Mouse (Mus musculus): Measurements from ENCODE around the gene Gm17581. TPM values are rescaled to one million over a fixed set of nuclear protein-coding genes. Genes with fewer than 3 reads are reported as not detected.

The Gm17581 gene
- total and polyA plus RNA-seq, 2 experiments, result not detected

DNA sequence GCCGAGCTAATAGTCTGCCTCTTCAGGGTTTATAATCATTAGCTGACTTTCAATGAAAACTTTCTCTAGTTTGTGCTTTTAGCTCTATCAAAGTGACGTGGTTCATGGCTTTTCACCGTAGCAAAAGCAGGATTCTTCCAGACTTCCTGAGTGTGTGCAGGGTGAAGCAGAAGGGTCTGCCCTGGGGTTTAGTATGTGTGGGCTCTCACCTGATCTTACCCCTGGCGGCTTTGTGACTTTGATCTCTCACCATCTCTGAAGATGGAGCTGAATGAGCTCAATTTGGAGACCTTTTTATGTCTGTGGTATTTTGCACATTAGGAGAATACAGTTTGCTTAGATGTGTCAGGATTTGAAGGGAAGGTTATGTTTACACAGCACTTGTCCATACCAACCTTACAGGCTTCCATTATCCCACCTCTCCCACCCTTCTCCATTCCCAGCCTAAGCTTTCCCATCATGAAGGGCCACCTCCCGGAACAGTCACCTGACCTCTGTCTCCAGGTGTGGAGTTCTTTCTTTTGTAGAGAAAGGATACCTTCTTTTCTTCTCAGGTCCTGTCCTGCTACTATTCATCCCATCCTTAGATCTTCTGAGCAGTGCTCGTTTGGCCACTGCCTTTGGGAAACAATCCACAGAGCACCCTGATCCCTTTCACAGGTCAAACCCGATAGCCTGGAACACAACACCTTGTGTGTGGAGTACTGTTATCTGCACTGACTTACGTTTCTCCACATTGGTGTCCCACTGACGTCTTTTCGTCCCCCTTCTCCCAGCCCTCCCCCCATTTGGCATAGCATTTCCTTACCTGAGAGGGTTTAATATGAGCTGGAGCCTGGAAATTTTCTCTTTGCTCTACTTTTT is 41.4 kb upstream of the Gm17581 start:
- no peak for TF ChIP-seq POLR2A (IDR thresholded peaks at IDR 0.05; ENCODE audit: extremely low read depth, insufficient read depth, low read length)
- TF ChIP-seq CTCF (IDR thresholded peaks at IDR 0.05; ENCODE audit: low read depth, low read length), result no peak
- H3K4me1 ChIP-seq (ENCODE audit: control insufficient read depth, insufficient read depth, low read length), result no peaks in the 10 kb centered on the region
- WGBS, result 63% methylated on average over 10 of the region's 10 CpGs
- no peak for DNase-seq (ENCODE audit: extremely low read depth, low read depth, low spot score)
- H3K27ac ChIP-seq (replicated peaks; ENCODE audit: insufficient read depth, low read depth, low read length), result no peak overlapping the region
- H3K27me3 ChIP-seq (ENCODE audit: control insufficient read depth, insufficient read depth, low read length), result peaks cover 6% of the 10 kb centered on the region; the same call in 1 of the 2 replicates
- no peaks in the 10 kb centered on the region for H3K79me2 ChIP-seq (ENCODE audit: control insufficient read depth, insufficient read depth, low read length)
- no peak overlapping the region for H3K9ac ChIP-seq (ENCODE audit: low read depth, low read length)
- no peak overlapping the region for H3K4me3 ChIP-seq (ENCODE audit: insufficient read depth, low read depth, low read length)
- H3K36me3 ChIP-seq (ENCODE audit: control insufficient read depth, insufficient read depth, low read length), result no peaks in the 10 kb centered on the region

DNA sequence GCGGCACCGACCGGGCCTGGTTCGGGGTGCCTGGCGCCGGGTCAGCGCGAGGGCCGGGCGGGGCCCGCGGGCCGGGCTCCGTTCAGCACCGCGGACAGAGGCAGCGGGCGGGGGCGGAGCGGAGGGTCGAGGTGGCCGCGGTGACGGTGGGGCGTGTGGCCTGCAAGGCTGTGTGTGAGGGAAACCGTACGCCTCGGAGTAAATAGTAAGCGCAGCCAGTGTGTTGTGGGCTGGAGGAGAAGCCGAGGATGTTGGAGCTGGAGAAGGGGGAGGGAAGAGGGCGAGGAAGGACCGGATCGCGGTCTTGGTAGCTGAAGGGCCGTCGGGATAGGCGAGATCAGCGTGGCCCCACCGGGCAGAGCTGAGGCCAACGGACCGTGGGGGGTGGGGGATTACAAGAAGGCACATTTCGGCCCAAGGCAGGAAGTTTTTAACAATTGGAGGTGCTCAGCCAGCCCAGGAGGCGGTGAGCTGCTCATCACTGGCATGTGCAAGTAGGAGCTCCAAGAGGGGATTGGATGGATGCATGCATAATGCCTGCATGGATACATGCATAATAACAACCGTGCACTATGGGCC is 40.1 kb upstream of the Gm17581 start:
- Histone ChIP-seq H3K27me3 (ENCODE audit: control insufficient read depth, insufficient read depth, low read length) (peaks cover 6% of the 10 kb centered on the region; the same call in 1 of the 2 replicates), H3K9ac (ENCODE audit: low read depth, low read length) (no peak overlapping the region)
- WGBS, result 4% methylated on average over 43 of the region's 44 CpGs

DNA sequence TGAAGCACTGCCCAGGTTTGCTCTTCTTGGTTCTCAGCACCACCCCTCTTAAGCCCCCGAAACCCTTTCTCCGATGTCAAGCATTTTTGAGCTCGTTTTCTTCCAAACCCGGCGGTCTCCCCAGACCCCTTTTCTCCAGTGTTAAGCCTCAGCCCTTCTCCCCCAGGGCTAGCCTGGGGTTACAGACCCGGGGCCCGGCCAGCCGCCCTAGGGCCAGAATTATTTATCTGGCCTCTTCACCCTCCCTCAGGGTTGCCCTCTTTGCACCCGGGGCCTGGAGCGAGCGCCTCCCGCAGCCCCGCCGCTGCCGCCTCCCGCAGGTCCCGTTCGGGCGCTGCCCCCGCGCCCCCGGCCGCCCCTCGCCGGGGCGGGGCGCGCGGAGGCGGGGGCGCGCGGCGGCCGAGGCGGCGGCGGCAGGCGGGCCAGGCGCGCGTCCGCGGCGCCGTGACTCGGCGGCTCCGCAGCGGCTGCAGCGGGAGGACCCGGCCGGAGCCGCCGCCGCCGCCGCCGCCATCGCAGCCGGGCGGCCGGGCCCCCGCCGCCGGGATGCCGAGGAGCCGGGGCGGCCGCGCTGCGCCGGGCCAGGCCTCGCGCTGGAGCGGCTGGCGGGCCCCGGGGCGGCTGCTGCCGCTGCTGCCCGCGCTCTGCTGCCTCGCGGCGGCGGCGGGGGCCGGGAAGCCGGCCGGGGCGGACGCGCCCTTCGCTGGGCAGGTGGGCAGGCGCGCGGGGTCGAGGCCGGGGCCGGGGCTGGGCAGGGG is 39.4 kb upstream of the Gm17581 start, which contains the start of gene Mmp24:
Mmp24 (plus strand) TSS at position 416 of the 758 bp plus-strand sequence.
- Histone ChIP-seq H3K4me3 (ENCODE audit: insufficient read depth, low read depth, low read length) (peak within 1 kb of the TSS; percentile 17; the same call in 1 of the 2 replicates), H3K27me3 (ENCODE audit: control insufficient read depth, insufficient read depth, low read length) (peaks cover 6% of the 10 kb centered on the region; the same call in 1 of the 2 replicates), H3K9ac (ENCODE audit: low read depth, low read length) (no peak within 1 kb of the TSS), H3K27ac (replicated peaks; ENCODE audit: insufficient read depth, low read depth, low read length) (no peak within 1 kb of the TSS), H3K36me3 (ENCODE audit: control insufficient read depth, insufficient read depth, low read length) (no peaks in the 10 kb centered on the region), H3K79me2 (ENCODE audit: control insufficient read depth, insufficient read depth, low read length) (no peaks in the 10 kb centered on the region), H3K4me1 (ENCODE audit: control insufficient read depth, insufficient read depth, low read length) (no peaks in the 10 kb centered on the region)
- DNase-seq (ENCODE audit: extremely low read depth, low read depth, low spot score), result no peak
- TF ChIP-seq CTCF (IDR thresholded peaks at IDR 0.05; ENCODE audit: low read depth, low read length) (no peak), POLR2A (IDR thresholded peaks at IDR 0.05; ENCODE audit: extremely low read depth, insufficient read depth, low read length) (no peak)
- WGBS, result 30% methylated on average over 95 of the region's 100 CpGs

More for the DNA sequence above, 40.1 kb upstream of the Gm17581 start:
- H3K27ac ChIP-seq (replicated peaks; ENCODE audit: insufficient read depth, low read depth, low read length), result no peak overlapping the region
- no peaks in the 10 kb centered on the region for H3K79me2 ChIP-seq (ENCODE audit: control insufficient read depth, insufficient read depth, low read length)
- no peak for DNase-seq (ENCODE audit: extremely low read depth, low read depth, low spot score)
- H3K4me1 ChIP-seq (ENCODE audit: control insufficient read depth, insufficient read depth, low read length), result no peaks in the 10 kb centered on the region
- TF ChIP-seq CTCF (IDR thresholded peaks at IDR 0.05; ENCODE audit: low read depth, low read length) (no peak), POLR2A (IDR thresholded peaks at IDR 0.05; ENCODE audit: extremely low read depth, insufficient read depth, low read length) (no peak)
- H3K36me3 ChIP-seq (ENCODE audit: control insufficient read depth, insufficient read depth, low read length), result no peaks in the 10 kb centered on the region
- peak overlapping the region; percentile 17; the same call in 1 of the 2 replicates for H3K4me3 ChIP-seq (ENCODE audit: insufficient read depth, low read depth, low read length)

DNA sequence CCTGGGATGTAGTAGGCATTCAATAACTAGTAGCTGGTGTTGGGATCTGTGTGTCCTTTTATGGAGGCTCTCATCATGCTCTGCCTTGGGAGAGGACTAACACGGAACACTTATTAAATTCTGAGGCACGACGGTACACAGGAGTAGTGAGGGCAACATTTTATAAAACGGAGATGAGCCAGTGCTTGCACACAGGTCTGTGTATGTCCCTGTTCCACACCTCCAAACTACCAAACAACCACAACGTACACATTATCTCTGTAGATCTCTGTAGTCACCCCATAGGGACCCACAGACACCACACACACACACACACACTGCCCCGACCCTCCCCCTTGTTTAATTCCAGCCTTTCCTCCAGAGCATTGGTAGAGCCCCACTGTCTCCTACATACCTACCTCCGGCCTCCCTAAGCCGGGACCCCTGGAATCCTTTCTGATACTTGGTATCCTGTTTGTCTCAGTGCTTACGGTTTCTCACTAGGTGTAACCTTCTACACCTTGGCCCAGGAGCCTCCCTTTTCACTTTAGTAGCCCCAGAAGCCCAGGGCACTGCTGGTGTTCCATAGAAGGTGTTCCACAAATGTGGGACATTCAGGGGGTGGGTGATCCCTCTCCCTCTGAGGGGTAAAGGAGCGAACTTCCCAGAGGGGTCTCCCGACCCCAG is 38.7 kb upstream of the Gm17581 start:
- Histone ChIP-seq H3K27me3 (ENCODE audit: control insufficient read depth, insufficient read depth, low read length) (peaks cover 6% of the 10 kb centered on the region; the same call in 1 of the 2 replicates), H3K9ac (ENCODE audit: low read depth, low read length) (no peak overlapping the region), H3K27ac (replicated peaks; ENCODE audit: insufficient read depth, low read depth, low read length) (no peak overlapping the region), H3K4me3 (ENCODE audit: insufficient read depth, low read depth, low read length) (no peak overlapping the region), H3K4me1 (ENCODE audit: control insufficient read depth, insufficient read depth, low read length) (no peaks in the 10 kb centered on the region), H3K79me2 (ENCODE audit: control insufficient read depth, insufficient read depth, low read length) (no peaks in the 10 kb centered on the region), H3K36me3 (ENCODE audit: control insufficient read depth, insufficient read depth, low read length) (no peaks in the 10 kb centered on the region)
- TF ChIP-seq POLR2A (IDR thresholded peaks at IDR 0.05; ENCODE audit: extremely low read depth, insufficient read depth, low read length) (no peak), CTCF (IDR thresholded peaks at IDR 0.05; ENCODE audit: low read depth, low read length) (no peak)
- DNase-seq (ENCODE audit: extremely low read depth, low read depth, low spot score), result no peak
- 55% methylated on average over 11 of the region's 11 CpGs for WGBS

DNA sequence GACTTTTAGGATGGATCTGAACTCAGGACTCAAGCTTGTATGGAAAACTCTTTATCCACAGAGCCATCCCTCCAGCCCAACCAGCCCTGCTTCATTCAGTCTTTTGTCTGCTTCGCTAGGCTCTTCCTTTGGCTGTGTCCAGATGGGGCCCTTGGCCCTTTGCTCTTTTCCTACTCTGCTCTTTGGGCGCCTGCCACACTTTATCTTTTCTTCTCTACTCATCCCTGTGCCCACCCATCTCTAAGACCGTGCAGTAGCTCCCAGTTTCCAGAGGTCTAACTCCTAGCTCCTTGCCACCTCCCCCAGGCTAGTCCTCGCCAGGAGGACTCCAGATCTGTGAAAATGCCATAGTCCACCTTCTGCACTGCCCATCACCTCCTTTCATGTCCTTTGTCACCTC is 38.0 kb upstream of the Gm17581 start:
- 52% methylated on average over 4 of the region's 4 CpGs for WGBS
- no peak for TF ChIP-seq CTCF (IDR thresholded peaks at IDR 0.05; ENCODE audit: low read depth, low read length)
- no peak for TF ChIP-seq POLR2A (IDR thresholded peaks at IDR 0.05; ENCODE audit: extremely low read depth, insufficient read depth, low read length)
- DNase-seq (ENCODE audit: extremely low read depth, low read depth, low spot score), result no peak
- Histone ChIP-seq H3K36me3 (ENCODE audit: control insufficient read depth, insufficient read depth, low read length) (no peaks in the 10 kb centered on the region), H3K4me3 (ENCODE audit: insufficient read depth, low read depth, low read length) (no peak overlapping the region), H3K4me1 (ENCODE audit: control insufficient read depth, insufficient read depth, low read length) (no peaks in the 10 kb centered on the region), H3K9ac (ENCODE audit: low read depth, low read length) (no peak overlapping the region), H3K27me3 (ENCODE audit: control insufficient read depth, insufficient read depth, low read length) (peaks cover 6% of the 10 kb centered on the region; the same call in 1 of the 2 replicates), H3K27ac (replicated peaks; ENCODE audit: insufficient read depth, low read depth, low read length) (no peak overlapping the region), H3K79me2 (ENCODE audit: control insufficient read depth, insufficient read depth, low read length) (no peaks in the 10 kb centered on the region)
